ENCODE assay signal across 19 mouse cellular contexts in genomic region chr4:91213917-91214316, GRCm38 (mm10).
"Had no signal": no experiment of that assay in that cellular context is flagged by ENCODE, and none has a peak within 500 bp of the region (broad histone marks: within the 10 kb centered on the region; RNA-seq: fewer than 3 reads in every experiment).

No protein-coding gene starts in this region.

- H3K9me3 ChIP-seq: midbrain, embryonic 10.5 days; midbrain, embryonic 12.5 days; neural tube, embryonic 13.5 days; neural tube, embryonic 15.5 days had no signal

- H3K27me3 ChIP-seq: midbrain, embryonic 12.5 days; neural tube, embryonic 13.5 days; neural tube, embryonic 15.5 days had no signal

- DNase-seq: lung, adult 18-20 months; lung, embryonic 14.5 days; lung, postnatal 10 days; lung, postnatal 4 days; midbrain, embryonic 14.5 days; retina, postnatal 1 day; right cerebral cortex, adult 18-20 months; right cerebral cortex, postnatal 25 days; right cerebral cortex, postnatal 4 days; spleen, adult 18-20 months; thymus, adult 2 months; thymus, postnatal 25 days; thymus, postnatal 4 days had no signal

- H3K4me3 ChIP-seq: midbrain, embryonic 10.5 days; midbrain, embryonic 12.5 days; myocyte; neural tube, embryonic 13.5 days; neural tube, embryonic 15.5 days had no signal

- H3K4me2 ChIP-seq: lung, embryonic 14.5 days; midbrain, embryonic 12.5 days; neural tube, embryonic 13.5 days; neural tube, embryonic 15.5 days had no signal

- H3K9ac ChIP-seq: lung, embryonic 14.5 days; midbrain, embryonic 12.5 days; neural tube, embryonic 13.5 days; neural tube, embryonic 15.5 days had no signal

- ATAC-seq: midbrain, embryonic 16.5 days had no signal

- H3K27ac ChIP-seq: midbrain, embryonic 10.5 days; midbrain, embryonic 12.5 days; neural tube, embryonic 13.5 days; neural tube, embryonic 15.5 days had no signal

- H3K4me1 ChIP-seq: midbrain, embryonic 10.5 days; midbrain, embryonic 12.5 days; neural tube, embryonic 13.5 days; neural tube, embryonic 15.5 days had no signal
